Mouse (Mus musculus): Measurements from ENCODE around the gene Zfp27. TPM values are rescaled to one million over a fixed set of nuclear protein-coding genes. Genes with fewer than 3 reads are reported as not detected.

Gene Zfp27
- 10 to 100 TPM; 10.4 to 16.1 (median 11.8) TPM for total RNA-seq (2022)

DNA sequence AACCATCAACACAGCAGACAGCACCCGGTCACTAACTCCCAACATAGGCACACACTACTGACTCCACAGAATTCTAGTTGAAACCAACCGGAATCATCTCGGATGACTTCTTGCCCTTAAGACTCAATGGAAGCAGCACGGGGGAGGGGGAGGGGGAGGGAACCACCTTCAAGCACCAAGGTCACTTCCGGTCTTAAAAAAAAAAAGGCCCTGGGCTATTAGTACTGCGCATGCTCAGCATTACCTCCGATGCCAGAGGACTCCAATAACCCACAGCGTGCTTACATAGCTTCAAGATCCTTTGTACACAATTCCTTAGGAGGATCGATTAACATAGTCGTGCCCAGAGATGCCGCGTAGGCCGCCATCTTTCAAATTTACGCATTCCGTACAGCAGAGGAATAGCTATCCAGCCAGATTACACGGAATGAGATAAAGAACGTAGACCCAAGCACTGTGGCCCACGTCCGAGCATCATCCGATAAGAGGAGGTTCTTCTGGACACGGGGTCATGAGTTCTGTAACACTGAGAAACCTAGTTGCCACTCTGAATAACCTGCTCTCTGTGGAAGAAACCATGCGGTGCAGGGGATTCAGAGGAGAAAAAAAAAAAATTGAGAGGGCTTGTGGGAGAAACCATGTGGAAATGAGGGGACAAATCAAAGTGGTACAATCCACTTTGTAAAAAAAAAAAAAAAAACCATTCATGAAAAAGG is at the start of gene Zfp27:
Zfp27 (minus strand) TSS at position 607 of the 716 bp plus-strand sequence.
- peak; percentile 60 for DNase-seq

DNA sequence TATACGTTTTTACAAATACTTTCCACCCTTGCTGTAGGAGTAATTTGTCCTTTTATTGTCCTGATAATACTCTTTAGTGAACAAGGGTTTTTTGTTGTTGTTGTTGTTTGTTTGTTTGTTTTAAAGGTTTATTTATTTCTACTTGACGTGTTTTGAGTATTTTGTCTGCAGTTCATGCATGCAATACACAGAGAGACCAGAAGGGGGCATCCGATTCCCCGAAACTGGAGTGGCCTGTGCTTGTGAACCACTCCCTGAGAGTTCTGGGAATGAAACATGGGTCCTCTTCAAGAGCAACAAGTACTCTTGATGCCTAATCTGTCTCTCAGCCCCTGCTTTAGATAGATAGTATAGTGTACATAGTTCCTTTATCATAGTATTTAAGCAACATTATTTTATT is 48.4 kb upstream of the Zfp27 start:
- DNase-seq: peak; percentile 16

DNA sequence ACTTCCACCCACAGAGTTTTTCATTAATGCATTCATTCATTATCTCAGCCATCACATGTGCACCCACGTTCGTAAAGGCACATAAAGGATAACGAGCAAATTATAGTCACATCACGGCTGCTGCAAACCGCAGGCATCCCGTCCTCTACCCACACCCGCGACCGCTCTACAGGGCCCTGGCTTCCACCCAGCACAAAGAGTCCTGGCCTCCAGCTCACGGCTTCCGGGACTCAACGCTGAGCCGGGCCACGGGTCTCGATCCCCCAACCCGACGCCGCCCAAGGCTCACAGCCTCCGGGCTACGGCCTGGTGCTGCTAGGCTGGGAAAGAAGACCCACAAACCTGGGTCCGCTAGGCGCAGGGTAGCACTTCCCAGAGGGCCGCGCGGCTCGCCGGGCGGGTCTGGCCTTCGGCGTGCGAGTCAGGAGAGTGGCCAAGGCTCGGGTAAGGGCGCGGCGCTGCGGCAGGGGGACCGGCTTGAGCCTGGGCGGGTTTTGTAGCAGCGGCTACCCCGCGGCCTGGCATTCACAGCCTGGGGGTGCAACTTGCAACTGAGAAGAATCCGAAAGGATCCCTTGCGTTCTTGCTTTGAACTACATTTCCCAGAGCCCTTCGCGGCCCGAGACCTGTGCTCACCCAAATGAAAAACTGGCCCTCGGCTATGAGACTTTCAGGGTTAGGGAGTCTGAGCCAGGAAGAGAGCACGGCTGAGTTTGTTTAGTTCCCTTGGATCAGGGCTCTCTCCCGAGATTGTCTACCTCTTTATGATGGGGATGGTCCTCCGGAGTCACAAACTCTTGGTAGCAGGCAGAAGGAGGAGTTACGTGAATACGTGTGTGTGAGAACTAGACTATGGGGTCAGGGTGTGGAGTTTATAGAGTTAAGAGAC is 47.4 kb upstream of the Zfp27 start, which contains the start of gene Zfp74:
Zfp74 (minus strand) TSS at position 577 of the 889 bp plus-strand sequence.
- peak; percentile 77 for DNase-seq

DNA sequence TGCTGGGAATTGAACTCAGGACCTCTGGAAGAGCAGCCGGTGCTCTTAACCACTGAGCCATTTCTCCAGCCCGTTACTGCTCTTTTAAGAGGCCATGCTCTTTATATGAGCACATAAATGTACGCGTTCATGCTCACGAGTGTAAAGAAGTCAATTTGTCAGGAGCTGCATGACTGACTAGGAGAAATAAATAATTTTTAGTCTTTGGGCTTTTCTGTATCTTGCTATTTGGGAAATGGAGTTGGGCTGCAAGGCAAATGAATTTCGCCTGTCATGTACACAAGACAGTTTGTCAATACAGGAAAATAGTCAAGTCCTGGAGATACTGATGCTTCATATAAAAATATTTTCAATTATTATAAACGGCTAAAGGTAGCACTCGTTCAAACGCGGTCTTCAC is 46.7 kb upstream of the Zfp27 start:
- no peak for DNase-seq

DNA sequence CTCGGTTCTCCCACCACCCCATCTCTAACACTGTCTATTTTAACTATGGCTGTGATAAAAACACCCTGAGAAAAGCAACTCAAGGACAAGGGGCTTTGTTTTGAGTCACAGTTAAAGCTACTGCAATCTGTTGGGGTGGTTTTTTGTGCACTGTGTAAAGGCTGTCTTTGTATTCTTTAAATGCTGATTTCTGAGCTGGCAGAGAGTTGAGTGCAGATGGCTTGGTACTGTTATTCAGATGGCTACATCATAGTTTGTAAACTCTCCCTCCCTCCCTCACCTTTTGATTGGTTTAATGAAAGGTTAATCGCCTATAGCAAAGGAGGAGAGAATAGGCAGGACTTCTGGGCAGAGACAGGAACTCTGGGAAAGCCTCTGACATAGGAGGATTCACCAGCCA is 37.8 kb upstream of the Zfp27 start:
- DNase-seq: no peak

DNA sequence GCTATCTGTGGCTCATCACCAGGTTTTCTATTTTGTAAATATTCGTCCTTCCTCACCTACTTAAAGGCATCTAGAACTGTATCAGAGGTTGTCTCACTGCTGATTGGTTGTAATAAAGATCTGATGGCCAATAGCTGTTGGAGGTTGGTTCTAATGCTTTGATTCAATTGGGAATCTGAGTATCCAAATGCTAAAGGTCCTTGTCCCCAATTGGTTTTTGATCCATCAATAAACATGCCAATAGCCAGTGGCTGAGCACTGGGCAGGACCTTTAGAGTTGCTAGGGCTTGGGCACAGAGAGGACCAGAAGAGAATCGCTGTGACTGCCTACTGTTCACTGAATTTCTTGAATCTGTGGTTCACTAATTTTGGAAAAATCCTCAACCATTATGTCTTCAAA is 37.3 kb upstream of the Zfp27 start:
- DNase-seq: no peak

DNA sequence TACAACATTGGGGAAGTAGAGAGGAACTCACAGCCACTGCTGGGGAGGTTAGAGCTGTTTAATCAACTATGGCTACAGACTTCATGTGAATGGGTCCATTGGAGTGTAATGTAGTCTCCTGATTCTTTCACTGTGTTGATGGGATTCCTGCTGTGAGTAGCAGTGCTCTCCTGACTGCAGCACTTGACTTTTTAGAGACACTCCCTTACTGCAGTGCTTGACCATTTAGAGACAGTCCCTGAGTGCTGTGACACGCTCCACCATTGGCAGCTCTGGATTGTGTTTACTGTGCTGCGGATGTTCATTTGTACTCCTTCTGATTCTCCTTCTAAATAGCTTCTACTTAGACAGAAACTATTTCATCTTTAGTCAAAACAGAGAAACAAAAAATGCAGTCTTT is 36.4 kb upstream of the Zfp27 start:
- DNase-seq: no peak

DNA sequence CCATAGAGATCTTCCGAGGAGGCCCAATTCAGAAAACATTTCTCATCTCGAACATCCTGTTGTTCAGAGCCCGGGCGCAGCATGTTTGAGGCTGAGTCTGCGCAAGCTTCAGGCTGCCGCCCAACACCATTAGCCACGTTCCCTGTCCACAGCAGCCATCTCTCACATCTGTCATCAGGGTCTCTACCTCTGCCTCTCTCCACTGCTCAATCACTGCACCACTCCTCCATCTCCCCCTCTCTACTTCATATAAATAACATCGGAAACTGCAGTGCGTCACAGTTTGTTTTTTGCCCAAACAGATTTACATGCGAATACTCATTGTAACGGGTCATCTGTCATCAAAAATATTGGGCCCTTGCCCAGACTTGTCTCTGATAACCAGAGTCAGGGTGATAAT is 34.7 kb upstream of the Zfp27 start:
- no peak for DNase-seq

DNA sequence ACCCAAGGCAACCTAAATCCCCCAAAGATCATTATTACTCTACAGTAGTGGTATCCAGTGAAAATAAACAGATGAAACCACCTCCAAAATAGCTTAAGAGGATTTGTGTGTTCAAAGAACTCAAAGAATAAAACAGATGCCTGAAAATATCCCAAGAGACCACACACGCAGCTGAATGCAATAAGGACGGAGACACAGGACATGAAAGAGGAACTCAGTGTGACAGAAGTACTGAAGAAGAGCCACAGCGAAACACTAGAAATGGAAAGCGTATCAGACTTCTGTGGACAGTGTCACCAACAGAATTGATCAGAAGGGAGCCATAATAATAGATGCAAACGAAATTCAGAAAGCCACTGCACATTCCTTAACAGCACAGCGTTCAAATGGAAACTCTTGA is 32.5 kb upstream of the Zfp27 start:
- DNase-seq: no peak

DNA sequence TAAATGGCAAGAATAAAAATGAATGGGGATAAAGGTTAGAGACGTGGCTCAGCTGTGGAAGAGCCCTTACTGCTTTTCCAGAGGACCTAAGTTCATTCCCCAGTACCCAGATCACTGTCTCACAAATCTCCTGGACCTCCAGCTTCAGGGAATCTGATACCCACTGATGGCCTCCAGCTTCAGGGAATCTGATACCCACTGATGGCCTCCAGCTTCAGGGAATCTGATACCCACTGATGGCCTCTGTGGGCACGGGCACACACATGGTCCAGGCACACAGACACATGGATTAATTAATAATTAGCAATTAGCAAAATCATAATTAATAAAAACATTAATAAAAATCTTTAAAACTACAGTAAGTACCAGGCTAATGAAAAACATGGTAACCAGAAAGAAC is 16.4 kb upstream of the Zfp27 start:
- no peak for DNase-seq

DNA sequence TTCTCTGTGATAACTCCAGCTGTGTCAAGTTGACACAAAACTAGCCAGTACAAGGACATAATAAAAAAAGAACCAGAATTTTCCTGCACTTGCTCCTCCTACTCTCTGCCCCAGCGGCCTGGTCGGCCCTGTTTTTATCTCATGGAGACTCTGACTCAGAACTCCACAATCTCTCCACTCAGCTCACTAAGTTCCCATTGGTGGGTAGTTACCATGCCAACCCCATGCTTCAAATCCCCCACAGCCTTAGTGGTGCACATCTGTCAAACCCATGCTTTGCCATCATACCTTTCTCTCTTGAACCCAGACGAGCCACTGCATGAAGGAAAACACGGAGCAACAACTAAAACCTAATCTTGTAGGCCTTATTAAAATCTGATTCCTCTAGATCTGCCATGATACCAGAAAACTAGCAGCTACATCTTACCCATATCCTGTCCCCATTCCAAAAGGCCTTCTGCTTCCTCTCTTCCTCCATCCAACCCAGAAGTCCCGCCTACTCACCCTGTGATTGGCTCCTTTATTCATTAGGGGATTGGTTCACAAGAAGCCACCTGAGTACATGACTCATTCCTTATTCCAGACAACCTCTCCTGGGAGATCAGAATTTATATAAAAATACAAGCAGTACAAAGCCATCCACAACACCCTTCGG is 15.2 kb upstream of the Zfp27 start:
- DNase-seq: no peak

DNA sequence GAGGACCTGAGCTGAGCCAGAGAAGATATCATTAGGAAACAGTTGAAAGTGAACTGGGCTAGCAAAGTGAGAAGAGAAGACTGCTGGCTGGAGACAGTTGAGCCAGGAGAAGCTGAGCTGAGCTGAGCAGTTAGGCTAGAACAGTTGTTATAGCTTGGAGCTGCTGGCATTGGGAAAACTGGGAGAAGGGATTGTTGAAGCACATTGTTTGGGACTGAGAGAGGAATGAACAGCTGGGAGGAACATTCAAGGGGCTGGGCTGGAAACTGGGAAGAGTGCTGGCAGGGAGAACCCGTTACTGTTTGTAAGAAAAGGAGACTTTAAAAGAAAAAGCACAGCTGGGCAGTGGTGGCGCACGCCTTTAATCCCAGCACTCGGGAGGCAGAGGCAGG is 11.7 kb upstream of the Zfp27 start:
- DNase-seq: no peak

DNA sequence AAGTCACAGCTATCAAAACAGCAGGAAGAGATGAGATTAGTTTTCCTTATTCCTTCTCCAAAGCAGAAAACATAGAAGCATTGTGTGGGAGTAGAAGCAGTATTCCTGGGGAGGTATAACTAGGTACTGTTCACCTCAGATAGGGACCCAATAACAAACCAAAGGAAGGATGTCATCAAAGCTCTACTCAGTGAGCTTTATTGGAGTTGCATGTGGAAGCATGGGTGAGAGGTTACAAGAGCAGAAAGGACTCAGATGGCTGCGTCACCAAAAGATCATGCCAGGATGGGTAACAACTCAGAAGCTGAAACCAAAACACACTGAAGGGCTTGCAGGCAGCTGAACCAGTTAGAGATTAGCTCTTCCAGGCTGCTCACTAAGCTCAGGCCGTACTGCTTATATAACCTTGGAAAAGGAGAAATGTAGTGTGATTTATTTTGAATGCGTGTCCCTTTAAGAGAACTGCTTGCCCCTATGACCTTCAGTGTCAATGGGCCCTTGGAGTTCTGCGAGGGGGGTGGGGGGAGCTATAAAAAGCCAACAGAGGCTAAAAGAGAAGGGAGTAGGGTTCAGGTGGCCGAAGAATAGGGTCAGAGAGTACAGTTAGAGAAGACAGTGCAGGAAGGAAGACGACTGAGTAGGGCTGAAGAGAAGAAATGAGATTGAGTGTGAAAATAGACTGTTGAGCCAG is 11.1 kb upstream of the Zfp27 start:
- no peak for DNase-seq

DNA sequence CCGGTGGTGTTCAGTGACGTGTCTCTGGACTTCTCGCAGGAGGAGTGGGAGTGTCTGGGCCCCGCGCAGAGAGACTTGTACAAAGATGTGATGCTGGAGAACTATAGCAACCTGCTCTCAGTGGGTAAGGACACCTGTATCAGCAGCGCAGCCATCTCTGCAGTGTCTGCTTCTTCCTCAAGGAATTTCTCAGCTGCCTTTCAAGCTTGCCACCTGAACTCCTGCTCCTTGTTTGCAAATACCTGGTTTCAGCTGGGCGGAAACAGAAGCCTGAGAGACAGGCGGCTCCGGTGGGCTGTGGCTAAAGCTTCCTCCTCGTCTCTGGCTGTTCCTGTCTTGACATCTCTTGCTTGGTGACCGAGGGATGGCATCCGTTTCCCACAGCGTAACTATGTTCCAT is 5.8 kb upstream of the Zfp27 start:
- DNase-seq: no peak

DNA sequence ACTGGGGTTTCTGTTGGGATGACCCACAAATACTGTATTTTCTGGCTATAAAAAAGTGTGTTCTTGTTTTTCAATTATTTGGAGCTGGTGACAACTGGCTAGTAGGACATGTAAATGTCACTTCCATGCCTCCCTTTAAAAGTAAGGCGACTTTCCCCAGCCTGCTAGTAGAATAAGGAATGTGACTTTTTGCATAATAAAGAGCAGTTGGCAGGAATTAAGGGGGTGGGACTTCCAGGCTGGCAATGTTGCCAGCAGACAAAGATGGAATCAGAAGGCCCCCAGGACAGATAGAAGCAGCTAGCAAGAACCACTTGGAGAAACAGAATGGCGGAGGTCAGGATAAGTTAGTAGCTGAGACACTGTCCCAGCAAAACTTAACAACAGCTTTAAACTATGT is 3.9 kb upstream of the Zfp27 start:
- DNase-seq: no peak

DNA sequence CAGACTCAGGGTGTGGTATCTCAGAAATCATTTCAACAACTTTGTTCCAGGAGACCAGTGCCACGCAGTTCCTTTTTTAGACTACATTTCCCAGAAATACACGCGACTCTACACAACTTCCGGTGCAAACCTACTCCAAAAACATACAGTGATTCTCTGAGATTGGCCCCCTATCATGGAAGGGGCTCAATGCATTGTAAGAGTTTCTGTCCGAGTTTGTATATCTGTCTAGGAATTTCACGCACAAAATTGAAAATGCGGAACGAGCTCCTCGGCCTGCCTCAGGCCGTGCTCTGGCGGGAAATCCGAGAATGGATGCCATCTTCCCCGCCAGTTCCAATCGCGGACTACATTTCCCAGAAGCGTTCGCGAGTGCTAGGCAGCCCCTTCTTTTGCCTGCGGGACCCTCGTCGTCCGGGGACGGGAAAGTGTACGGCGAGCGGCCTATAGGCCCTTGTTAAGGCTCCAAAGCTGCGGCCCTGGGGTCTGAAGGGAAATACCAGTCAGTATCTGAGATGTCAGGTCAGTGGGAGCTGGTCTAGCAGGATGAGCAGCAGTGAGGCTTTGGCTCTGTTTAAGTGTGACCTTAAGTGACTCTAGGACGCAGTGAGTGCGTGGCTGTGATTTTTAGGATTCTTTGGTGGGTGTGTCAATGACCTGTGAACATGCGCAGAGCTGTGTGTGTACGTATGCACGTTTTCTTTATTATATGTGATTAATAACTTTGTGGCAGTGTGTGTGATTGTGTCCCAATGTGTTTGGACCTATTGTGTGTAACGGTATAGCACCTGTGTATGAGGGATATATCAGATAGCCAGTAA is 2.0 kb upstream of the Zfp27 start, which contains the start of gene Zfp383:
Zfp383 (plus strand) TSS at position 94 of the 821 bp plus-strand sequence.
- DNase-seq: peak; percentile 79

DNA sequence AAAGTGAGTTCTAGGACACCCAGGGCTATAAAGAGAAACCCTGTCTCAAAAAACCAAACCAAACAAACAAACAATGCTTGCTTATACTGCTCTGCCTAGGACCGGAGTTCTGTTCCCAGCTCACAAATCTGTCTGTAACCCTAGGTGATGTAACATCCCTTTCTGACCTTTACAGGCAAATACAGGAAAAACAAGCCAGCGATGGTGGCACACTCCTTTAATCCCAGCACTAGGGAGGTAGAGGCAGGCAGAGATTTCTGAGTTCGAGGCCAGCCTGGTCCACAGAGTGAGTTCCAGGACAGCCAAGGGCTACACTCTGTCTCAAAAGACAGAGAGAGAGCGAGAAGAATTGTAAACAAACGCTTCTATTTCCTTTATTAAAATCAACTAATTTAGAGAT is 834 bp upstream of the Zfp27 start:
- no peak for DNase-seq

DNA sequence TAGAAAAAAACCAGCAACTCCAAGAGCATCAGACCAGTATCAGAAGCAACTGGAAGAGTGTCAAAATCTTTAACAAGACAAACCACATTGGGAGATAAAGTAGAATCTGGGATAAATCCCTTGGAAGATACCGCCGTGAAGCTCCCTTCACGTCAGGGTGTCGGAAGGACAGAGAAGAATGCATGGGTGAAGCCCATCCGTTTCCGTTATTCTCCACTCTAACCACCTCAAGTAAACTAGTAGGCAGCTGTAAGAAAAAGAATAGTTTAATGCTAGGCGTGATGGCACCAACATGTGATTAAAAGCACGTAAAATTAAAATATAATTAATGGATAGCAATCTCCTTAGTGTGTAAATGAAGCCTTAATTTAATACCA is 298 bp upstream of the Zfp27 start:
- no peak for DNase-seq

DNA sequence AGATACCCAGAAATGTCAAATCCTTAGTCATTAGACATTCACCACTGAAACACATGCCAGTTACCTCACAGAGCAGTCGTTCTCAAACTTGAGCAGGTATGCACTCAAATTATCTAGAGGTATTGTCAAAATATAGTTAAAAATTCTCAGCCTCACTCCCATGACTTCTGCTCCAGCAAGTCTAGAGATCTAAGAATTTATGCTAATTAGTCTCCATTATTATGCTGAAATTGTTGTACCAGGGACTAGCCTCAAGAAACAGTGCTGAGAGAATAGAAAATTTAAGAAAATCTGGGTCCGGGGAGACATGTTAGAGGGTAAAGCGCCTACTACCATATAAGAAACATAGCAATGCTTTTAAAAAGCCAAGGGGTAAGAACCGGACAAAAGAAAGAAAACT is 2.3 kb downstream of the Zfp27 start:
- no peak for DNase-seq

DNA sequence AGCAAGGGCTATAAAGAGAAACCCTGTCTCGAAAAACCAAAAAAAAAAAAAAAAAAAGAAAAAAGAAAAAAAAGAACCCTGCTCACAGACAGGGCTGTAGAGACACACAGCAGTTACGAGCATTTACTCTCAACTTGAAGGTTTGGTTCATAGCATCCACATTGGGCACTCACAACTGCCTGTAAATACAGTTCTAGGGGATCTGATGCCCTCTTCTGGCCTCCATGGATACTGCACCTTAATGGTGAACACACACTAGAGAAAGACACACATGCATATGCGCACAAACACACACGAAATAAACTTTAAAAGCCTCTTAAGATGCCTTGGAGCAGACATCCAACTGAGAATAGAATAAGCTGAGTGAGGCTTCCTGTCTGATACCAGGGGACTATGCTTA is 8.0 kb downstream of the Zfp27 start:
- DNase-seq: no peak

DNA sequence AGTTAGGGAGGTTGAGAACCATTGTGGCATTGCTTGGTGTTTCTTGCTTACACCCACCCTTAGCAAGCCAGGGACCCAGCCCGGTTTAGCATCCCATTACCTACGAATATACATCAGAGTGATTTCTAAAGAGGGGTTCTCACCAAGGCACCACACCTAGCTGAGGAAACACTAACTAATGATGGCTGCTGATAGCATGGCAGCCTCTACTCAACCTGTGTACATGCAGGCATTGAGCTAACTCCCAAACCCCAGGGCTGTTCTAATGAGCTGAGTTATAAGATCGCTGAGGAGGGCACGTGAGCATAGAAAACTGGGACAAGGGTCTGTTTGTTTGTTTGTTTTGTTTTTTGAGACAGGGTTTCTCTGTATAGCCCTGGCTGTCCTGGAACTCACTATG is 13.6 kb downstream of the Zfp27 start:
- DNase-seq: no peak

DNA sequence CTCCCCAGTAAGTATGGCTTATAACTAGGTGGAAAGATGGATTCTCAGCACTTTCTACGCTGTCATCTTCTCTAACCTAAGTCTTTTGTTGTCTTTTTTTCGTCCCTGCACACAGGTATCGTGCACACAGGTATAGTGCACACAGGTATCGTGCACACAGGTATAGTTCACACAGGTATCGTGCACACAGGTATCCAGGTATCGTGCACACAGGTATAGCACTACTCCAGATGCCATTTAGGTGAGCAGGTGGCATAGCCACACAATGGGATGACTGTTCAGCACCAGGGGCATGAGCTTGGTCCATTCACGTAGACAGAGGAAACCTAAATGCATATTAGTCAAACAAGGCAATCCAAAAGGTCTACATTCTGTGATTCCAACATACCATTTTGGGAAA is 15.9 kb downstream of the Zfp27 start:
- no peak for DNase-seq

Measured in adrenal gland, adult 8-10 months (tissue).